Mouse (Mus musculus): ENCODE results near the gene Inpp5a.

GRCm38 (mm10) chr7:139587919-139588318 is 199.0 kb downstream of the Inpp5a start:
- TF ChIP-seq CTCF (IDR thresholded peaks at IDR 0.05; ENCODE audit: control insufficient read depth, insufficient read depth, insufficient replicate concordance, low read depth, low read length) (no peak), POLR2A (IDR thresholded peaks at IDR 0.05; ENCODE audit: control insufficient read depth, low read depth, low read length) (no peak)
